Mouse (Mus musculus) midbrain, postnatal 0 days (tissue): Measurements from ENCODE around the gene Tm6sf2. TPM values are rescaled to one million over a fixed set of nuclear protein-coding genes. Genes with fewer than 3 reads are reported as not detected.
"Not testable (repeated sequence)": the region's sequence is repeated elsewhere in the genome, so short reads cannot be mapped to it uniquely, and the experiment has no call there.

Experiments used
- ATAC-seq: fragments of 200-750 bp; cut with Nextera tagmentation; 2 replicates; pipeline ENCODE4 v1.8.0; 2017; ENCODE audit warnings: moderate number of reproducible peaks, mild to moderate bottlenecking, moderate TSS enrichment, moderate library complexity; ENCODE audit not compliant: low FRiP score
- DNase-seq: peaks from one replicate; pipeline ENCODE4 v3.0.0-alpha.2; 2015; ENCODE audit warnings: low spot score
- H3K27ac ChIP-seq: fragments of 300-500 bp; sonication (generic); 2 replicates; pipeline ENCODE4 v1.5.1; 2014; ENCODE audit warnings: low read depth, mild to moderate bottlenecking, low read length, mixed read lengths
- H3K27me3 ChIP-seq: fragments of 300-500 bp; sonication (generic); 2 replicates; pipeline ENCODE4 v1.6.1; 2014; ENCODE audit warnings: low read length, control low read depth, mixed read lengths; ENCODE audit not compliant: insufficient read depth
- H3K36me3 ChIP-seq: fragments of 300-500 bp; sonication (generic); 2 replicates; pipeline ENCODE4 v1.6.1; 2014; ENCODE audit warnings: low read length, control low read depth, mixed read lengths; ENCODE audit not compliant: insufficient read depth
- H3K4me1 ChIP-seq: fragments of 300-500 bp; sonication (generic); 2 replicates; pipeline ENCODE4 v1.6.1; 2014; ENCODE audit warnings: mild to moderate bottlenecking, control low read depth, antibody characterized with exemption, low read length, mixed read lengths; ENCODE audit not compliant: insufficient read depth
- H3K4me2 ChIP-seq: fragments of 300-500 bp; sonication (generic); 2 replicates; pipeline ENCODE4 v1.6.1; 2014; ENCODE audit warnings: low read depth, mild to moderate bottlenecking, low read length, mixed read lengths; ENCODE audit not compliant: poor library complexity, severe bottlenecking
- H3K4me3 ChIP-seq: fragments of 300-500 bp; sonication (generic); 2 replicates; pipeline ENCODE4 v1.5.1; 2014; ENCODE audit warnings: low read depth, mild to moderate bottlenecking, low read length, moderate library complexity
- H3K9ac ChIP-seq: fragments of 300-500 bp; sonication (generic); replicated peaks from 2 replicates; pipeline ENCODE4 v1.6.1; 2014; ENCODE audit warnings: mild to moderate bottlenecking, low read length, moderate library complexity, mixed read lengths; ENCODE audit not compliant: poor library complexity, severe bottlenecking
- H3K9me3 ChIP-seq: fragments of 300-500 bp; sonication (generic); 2 replicates; pipeline ENCODE4 v1.6.1; 2016; ENCODE audit warnings: low read length, control low read depth
- CTCF ChIP-seq: IDR thresholded peaks from 2 replicates; pipeline ENCODE4 v1.5.1; 2016; ENCODE audit warnings: antibody characterized with exemption, mild to moderate bottlenecking
- WGBS: fragments of 180-500 bp; shearing (Covaris S2); extraction: QIAGEN DNeasy Blood & Tissue Kit; methylation state at CpG from one replicate; pipeline ENCODE4 v1.1.7; 2014; 5-methylcytosine and 5-hydroxymethylcytosine counted together
- polyA plus RNA-seq: library from polyadenylated mRNA; unstranded; fragments of >200 nt; fragmentation: Nextera tagmentation; extraction: Ambion mirVana; gene quantifications from 2 replicates; pipeline ENCODE4 v1.2.1, GENCODE M21; 2015
- total RNA-seq: library from RNA; depleted of rRNA; stranded (reverse); fragments of >200 nt; gene quantifications from 2 replicates; pipeline ENCODE4 v1.2.3, GENCODE M21; 2014

Gene Tm6sf2
- total and polyA plus RNA-seq, 2 experiments from 2014 or later = 0.35 to 1.6 TPM

DNA sequence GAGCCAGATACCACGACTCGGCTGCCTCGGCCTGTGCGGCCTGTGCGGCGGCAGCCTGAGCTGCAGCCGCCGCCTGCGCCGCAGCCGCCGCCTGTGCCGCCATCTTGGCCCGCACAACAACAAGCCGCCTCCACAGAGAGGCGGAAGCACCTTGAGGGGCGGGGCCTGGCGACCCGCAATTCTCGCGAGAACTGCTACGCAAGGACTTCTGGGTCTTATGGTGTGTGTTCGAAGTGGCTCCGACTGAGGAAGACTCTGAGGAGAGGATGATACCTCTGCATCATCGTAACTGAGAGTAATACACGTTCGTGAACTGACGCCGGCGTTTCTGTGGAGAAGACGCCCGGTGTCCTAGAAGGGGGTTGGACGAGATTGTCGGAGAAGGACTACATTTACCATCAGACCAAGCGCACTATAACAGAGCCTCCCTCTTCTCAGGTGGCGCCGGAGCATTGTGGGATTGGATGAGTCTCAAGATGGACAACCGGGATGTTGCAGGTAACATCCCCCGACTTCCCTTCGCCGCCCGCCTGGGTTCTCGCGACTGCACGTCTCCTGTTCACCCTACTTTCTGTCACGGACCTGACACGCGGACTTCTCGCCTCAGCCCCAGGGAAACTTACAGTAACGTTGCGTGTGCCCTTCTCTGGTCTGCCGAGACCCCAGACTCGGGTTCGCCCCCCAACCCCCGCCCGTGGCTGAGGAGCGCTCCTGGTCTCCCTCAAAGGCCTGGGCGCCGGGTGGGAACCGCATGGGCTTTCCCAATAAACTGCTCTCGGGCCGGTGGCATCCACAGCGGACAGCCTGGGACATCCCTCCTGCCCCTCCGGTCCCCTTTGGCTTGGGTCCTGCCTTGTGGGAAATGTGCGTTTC, 29.9 kb upstream of the Tm6sf2 start, which contains the start of the genes Mau2 and Sugp1:
Gene Mau2 (minus strand): TSS at position 152 of the 873 bp plus-strand sequence.
Gene Sugp1 (plus strand): TSS at position 231 of the 873 bp plus-strand sequence.
- Histone ChIP-seq H3K9me3 (no peaks in the 10 kb centered on the region), H3K27me3 (no peaks in the 10 kb centered on the region), H3K9ac (peak within 1 kb of the TSS; percentile 99), H3K4me2 (peak within 1 kb of the TSS; percentile 85), H3K4me1 (peaks cover 16% of the 10 kb centered on the region; the same call in 1 of the 2 replicates), H3K27ac (peak within 1 kb of the TSS; percentile 76), H3K4me3 (peak within 1 kb of the TSS; percentile 98), H3K36me3 (no peaks in the 10 kb centered on the region)
- DNase-seq = peak; percentile 97
- TF ChIP-seq CTCF = no peak
- under 1% methylated on average over 65 of the region's 65 CpGs for WGBS
- ATAC-seq = peak; percentile 97

DNA sequence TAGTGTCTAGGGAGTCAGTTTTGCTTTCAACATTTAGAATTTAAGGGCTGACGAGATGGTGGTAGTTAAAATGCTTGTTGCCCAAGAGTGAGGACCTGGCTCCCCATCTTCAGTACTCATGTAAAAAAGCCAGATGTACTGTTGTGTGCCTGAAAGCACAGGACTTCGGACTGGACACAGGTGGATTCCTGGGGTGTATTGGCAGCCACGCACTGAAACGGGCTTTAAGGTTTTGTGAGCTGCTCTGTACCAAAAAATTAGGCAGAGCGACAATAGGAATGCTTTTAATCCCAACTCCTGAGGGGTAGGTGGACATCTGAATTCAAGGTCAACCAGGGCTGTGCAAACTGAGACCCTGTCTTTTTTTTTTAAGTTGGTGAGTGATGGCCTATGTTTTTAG, 28.7 kb upstream of the Tm6sf2 start:
- H3K9me3 ChIP-seq = no peaks in the 10 kb centered on the region
- ATAC-seq (no peak), DNase-seq (no peak)
- no peak for TF ChIP-seq CTCF
- peak overlapping the region; percentile 98; the same call in 1 of the 2 replicates for H3K4me3 ChIP-seq
- WGBS = 89% methylated on average over 5 of the region's 5 CpGs
- no peaks in the 10 kb centered on the region for H3K27me3 ChIP-seq
- H3K27ac ChIP-seq = no peak overlapping the region
- peak overlapping the region; percentile 99; the same call in 1 of the 2 replicates for H3K9ac ChIP-seq
- peaks cover 3% of the 10 kb centered on the region; the same call in 1 of the 2 replicates for H3K36me3 ChIP-seq
- peaks cover 16% of the 10 kb centered on the region; the same call in 1 of the 2 replicates for H3K4me1 ChIP-seq
- H3K4me2 ChIP-seq = peak overlapping the region; percentile 77

DNA sequence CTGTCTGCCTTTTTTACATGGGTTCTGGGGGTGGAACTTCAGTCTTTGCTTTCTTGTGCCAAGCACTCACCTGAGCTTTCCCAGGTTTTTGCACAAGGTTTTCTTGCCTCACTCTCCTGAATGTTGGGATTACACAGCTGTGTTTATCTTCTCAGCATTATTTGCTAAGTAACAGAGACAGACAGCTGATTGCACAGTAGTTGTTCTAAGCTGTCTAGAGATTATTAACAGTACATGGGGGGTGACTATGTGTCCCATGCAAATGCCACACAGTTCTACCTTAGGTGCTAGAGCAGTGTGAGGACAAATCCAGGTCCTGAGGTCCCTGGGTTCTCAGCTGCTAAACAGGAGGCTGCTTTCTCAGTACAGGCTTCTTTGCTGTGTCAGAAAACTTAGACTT, 23.1 kb upstream of the Tm6sf2 start:
- DNase-seq (no peak), ATAC-seq (no peak)
- H3K9ac ChIP-seq = no peak overlapping the region
- no peaks in the 10 kb centered on the region for H3K9me3 ChIP-seq
- TF ChIP-seq CTCF = no peak
- peaks cover 33% of the 10 kb centered on the region for H3K36me3 ChIP-seq
- H3K27ac ChIP-seq = no peak overlapping the region
- H3K27me3 ChIP-seq = no peaks in the 10 kb centered on the region
- no peak overlapping the region for H3K4me2 ChIP-seq
- H3K4me3 ChIP-seq = no peak overlapping the region
- H3K4me1 ChIP-seq = no peaks in the 10 kb centered on the region

DNA sequence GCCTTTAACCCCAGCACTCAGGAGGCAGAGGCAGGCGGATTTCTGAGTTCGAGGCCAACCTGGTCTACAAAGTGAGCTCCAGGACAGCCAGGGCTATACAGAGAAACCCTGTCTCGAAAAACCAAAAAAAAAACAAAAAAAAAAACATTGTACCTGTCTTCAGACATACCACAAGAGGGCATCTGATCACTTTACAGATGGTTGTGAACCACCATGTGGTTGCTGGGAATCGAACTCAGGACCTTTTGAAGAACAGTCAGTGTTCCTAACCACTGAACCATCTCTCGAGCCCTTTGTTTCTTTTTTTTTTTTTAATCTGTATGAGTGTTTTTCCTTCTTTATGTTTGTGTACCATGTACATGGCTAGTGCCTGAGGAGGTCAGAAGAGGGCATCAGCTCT, 22.3 kb upstream of the Tm6sf2 start:
- H3K4me3 ChIP-seq, H3K9me3 ChIP-seq, H3K27me3 ChIP-seq, H3K4me1 ChIP-seq, DNase-seq, ATAC-seq, H3K9ac ChIP-seq, H3K4me2 ChIP-seq, H3K27ac ChIP-seq: not testable (repeated sequence)
- peak; percentile 21 for TF ChIP-seq CTCF
- WGBS = 92% methylated on average over 5 of the region's 5 CpGs
- H3K36me3 ChIP-seq = peaks cover 41% of the 10 kb centered on the region

DNA sequence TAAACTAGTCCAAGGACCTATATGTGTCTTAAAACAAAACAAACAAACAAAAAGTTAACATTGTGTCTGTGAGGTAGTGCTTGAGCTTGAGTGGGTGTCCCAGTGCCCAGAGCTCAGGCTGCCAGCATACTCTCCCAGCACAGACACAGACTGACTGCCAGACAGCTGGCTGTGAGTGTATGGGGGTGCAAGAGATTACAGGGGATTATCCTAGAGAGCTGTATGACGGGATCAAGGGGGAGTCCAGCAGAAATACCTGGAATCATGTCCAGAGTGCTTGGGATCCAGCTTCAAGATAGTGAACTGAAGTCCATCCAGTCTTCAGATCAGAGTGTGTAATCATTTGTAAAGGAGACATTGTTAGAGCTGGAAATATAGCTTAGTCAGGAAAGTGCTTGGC, 15.0 kb upstream of the Tm6sf2 start:
- TF ChIP-seq CTCF = no peak
- Histone ChIP-seq H3K27ac (no peak overlapping the region), H3K9me3 (no peaks in the 10 kb centered on the region)

DNA sequence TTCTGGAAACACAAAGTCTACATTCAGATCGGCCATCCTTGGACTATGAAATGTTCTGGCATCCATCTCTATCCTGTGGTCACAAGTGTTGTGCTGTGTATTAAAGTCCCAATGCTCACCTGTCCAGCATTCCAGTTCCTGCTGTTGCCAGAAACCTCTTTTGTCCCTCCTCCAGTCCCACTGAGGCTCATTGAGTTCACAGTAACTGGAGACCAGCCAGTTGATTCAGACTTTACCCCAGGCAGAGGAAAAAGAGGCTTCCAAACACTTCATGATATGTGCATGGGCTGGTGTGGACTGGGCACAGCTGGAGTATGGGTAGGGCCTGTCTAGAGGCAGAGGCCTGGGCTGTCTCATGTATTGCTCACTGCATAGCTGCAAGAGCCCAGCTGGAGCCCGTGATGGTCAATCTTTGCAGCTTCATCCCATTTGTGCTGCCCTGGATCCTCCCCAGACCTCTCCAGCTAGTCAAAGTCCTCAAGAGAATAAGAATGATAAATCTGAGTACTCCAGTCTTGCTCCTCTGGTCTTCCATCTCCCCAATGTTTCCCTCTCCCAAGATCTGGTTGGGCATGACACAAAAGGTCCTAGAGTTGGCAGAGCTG, 786 bp upstream of the Tm6sf2 start:
- Histone ChIP-seq H3K27me3 (no peaks in the 10 kb centered on the region), H3K4me2 (no peak overlapping the region), H3K4me1 (no peaks in the 10 kb centered on the region), H3K4me3 (no peak overlapping the region), H3K27ac (no peak overlapping the region), H3K9ac (no peak overlapping the region), H3K36me3 (peaks cover 48% of the 10 kb centered on the region), H3K9me3 (no peaks in the 10 kb centered on the region)
- no peak for DNase-seq
- TF ChIP-seq CTCF = no peak
- WGBS = 84% methylated on average over 2 of the region's 2 CpGs
- no peak for ATAC-seq

More for the DNA sequence above, 15.0 kb upstream of the Tm6sf2 start:
- H3K36me3 ChIP-seq = peaks cover 73% of the 10 kb centered on the region
- no peak overlapping the region; the same call in 1 of the 2 replicates for H3K9ac ChIP-seq
- no peaks in the 10 kb centered on the region for H3K4me1 ChIP-seq
- no peaks in the 10 kb centered on the region for H3K27me3 ChIP-seq
- 44% methylated on average over 1 of the region's 1 CpGs for WGBS
- ATAC-seq (no peak), DNase-seq (no peak)
- H3K4me2 ChIP-seq = no peak overlapping the region
- H3K4me3 ChIP-seq = no peak overlapping the region
